Mouse (Mus musculus): ENCODE data around the gene Cela3b.

Gene Cela3b
- long read RNA-seq, experiment 1 = 0 reads
- long read RNA-seq, experiment 2 = 0 reads

- intact Hi-C loops (cut with DNase I) = no loop called here
These were observed at the start of gene Cela3b for GRCm38 (mm10) chr4:137430502-137430901. Gene Cela3b (minus strand): TSS chr4:137430540.

- intact Hi-C loops (cut with DNase I) = no loop called here
These were observed 49.4 kb upstream of the Cela3b start for GRCm38 (mm10) chr4:137479757-137480156.

- intact Hi-C loops (cut with DNase I) = no loop called here
These were observed 48.0 kb upstream of the Cela3b start for GRCm38 (mm10) chr4:137478306-137478705.

GRCm38 (mm10) chr4:137477611-137478010 is 47.3 kb upstream of the Cela3b start:
- intact Hi-C loops (cut with DNase I) = no loop called here

GRCm38 (mm10) chr4:137476761-137477237 is 46.5 kb upstream of the Cela3b start:
- intact Hi-C loops (cut with DNase I) = no loop called here

- intact Hi-C loops (cut with DNase I) = no loop called here
These were observed 45.9 kb upstream of the Cela3b start for GRCm38 (mm10) chr4:137476065-137476760.

GRCm38 (mm10) chr4:137475271-137476050 is 45.1 kb upstream of the Cela3b start:
- intact Hi-C loops (cut with DNase I) = no loop called here

GRCm38 (mm10) chr4:137474694-137475093 is 44.4 kb upstream of the Cela3b start:
- intact Hi-C loops (cut with DNase I) = no loop called here

GRCm38 (mm10) chr4:137473701-137474388 is 43.5 kb upstream of the Cela3b start:
- intact Hi-C loops (cut with DNase I) = no loop called here

GRCm38 (mm10) chr4:137473240-137473639 is 42.9 kb upstream of the Cela3b start:
- intact Hi-C loops (cut with DNase I) = no loop called here

- intact Hi-C loops (cut with DNase I) = no loop called here
These were observed 41.0 kb upstream of the Cela3b start for GRCm38 (mm10) chr4:137471326-137471725.

- intact Hi-C loops (cut with DNase I) = no loop called here
These were observed 40.5 kb upstream of the Cela3b start for GRCm38 (mm10) chr4:137470701-137471317.

GRCm38 (mm10) chr4:137469845-137470692 is 39.7 kb upstream of the Cela3b start:
- intact Hi-C loops (cut with DNase I) = loop anchor here (5.0 kb wide), 1 partner anchor 37 kb away; no protein-coding TSS in a partner anchor

GRCm38 (mm10) chr4:137469081-137469844 is 38.9 kb upstream of the Cela3b start:
- intact Hi-C loops (cut with DNase I) = loop anchor here (5.0 kb wide), 1 partner anchor 38 kb away; no protein-coding TSS in a partner anchor

- intact Hi-C loops (cut with DNase I) = loop anchor here (5.0 kb wide), 1 partner anchor 39 kb away; no protein-coding TSS in a partner anchor
These were observed 38.1 kb upstream of the Cela3b start, which contains the start of gene Hspg2 for GRCm38 (mm10) chr4:137468260-137469080. Gene Hspg2 (plus strand): TSS chr4:137468769.

- intact Hi-C loops (cut with DNase I) = loop anchor here (5.0 kb wide), 1 partner anchor 40 kb away; no protein-coding TSS in a partner anchor
These were observed 37.2 kb upstream of the Cela3b start for GRCm38 (mm10) chr4:137467525-137467924.

- intact Hi-C loops (cut with DNase I) = loop anchor here (5.0 kb wide), 1 partner anchor 40 kb away; no protein-coding TSS in a partner anchor
These were observed 36.7 kb upstream of the Cela3b start for GRCm38 (mm10) chr4:137466991-137467390.

- intact Hi-C loops (cut with DNase I) = loop anchor here (5.0 kb wide), 1 partner anchor 42 kb away; no protein-coding TSS in a partner anchor
These were observed 34.9 kb upstream of the Cela3b start for GRCm38 (mm10) chr4:137465125-137465787.

Data from adrenal gland (tissue).